Mouse (Mus musculus): ENCODE data around the gene Scnn1a. TPM values are rescaled to one million over a fixed set of nuclear protein-coding genes. Genes with fewer than 3 reads are reported as not detected.
"Not testable (repeated sequence)": the region's sequence is repeated elsewhere in the genome, so short reads cannot be mapped to it uniquely, and the experiment has no call there.

Gene Scnn1a
- polyA plus RNA-seq, 1 experiment from 2014 or later = 0.98 TPM

GRCm38 (mm10) chr6:125292256-125292655 is 28.2 kb upstream of the Scnn1a start:
- DNase-seq (ENCODE audit: low spot score) = no peak
- Histone ChIP-seq H3K4me3 (no peak overlapping the region), H3K27ac (no peak overlapping the region), H3K4me1 (no peaks in the 10 kb centered on the region), H3K36me3 (no peaks in the 10 kb centered on the region), H3K27me3 (ENCODE audit: insufficient read depth, poor library complexity, severe bottlenecking) (0 out of 2 replicates have a peak, but pooled peaks cover 9% of the 10 kb centered on the region), H3K9me3 (no peaks in the 10 kb centered on the region)
- 89% methylated on average over 7 of the region's 7 CpGs for WGBS

DNA sequence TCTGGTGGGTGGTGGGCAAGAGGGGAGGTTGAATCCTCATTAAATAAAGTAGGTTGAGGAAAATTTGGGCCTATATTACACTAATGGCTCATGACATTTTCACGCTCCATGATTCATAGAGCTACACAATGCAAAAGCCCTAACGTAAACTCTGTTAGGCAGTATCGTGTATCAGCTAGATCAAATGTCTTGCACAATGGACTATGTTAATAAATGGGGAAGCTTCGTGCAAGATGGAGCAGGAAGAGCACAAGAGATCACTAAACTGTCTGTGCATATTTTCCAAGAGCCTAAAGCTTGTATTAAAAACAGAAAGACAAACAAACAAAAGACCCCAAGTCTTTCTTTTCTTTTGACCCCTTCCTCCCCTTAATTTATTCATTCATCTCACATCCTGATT is 26.4 kb upstream of the Scnn1a start:
- no peak overlapping the region for H3K4me3 ChIP-seq
- no peaks in the 10 kb centered on the region for H3K9me3 ChIP-seq
- H3K27ac ChIP-seq = no peak overlapping the region
- no peak for DNase-seq (ENCODE audit: low spot score)
- WGBS = 87% methylated on average over 4 of the region's 4 CpGs
- H3K36me3 ChIP-seq = no peaks in the 10 kb centered on the region
- H3K4me1 ChIP-seq = no peaks in the 10 kb centered on the region
- H3K27me3 ChIP-seq (ENCODE audit: insufficient read depth, poor library complexity, severe bottlenecking) = 0 out of 2 replicates have a peak, but pooled peaks cover 8% of the 10 kb centered on the region

DNA sequence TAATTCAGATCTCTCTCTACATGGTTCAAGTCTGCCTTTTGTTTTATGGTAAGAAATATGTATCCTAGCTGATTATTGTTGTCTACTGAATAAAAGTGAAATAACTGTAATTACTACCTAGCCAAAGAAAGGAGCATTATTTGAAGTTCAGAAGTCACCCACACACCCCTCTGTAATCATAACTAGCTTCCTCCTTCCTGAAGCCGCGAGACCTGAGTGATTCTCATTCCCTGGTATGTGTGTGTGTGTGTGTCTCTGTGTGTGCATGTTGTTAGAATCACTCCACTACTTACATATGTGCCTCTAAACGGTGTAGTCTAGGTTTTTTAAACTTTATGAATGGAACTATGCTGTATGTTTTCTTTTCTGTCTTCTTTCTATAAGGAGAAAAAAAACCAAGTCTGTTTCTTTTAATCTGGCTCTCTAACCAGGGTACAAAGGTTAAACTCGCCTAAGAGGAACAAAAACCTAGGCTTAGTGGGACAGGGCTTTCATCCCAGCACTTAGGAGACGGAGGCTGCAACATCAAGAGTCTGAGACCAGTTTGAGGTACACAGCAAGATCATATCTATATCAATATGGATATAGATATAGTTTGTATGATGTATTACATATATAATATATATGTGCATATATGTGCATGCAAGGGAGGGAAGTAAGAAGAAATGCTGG is 23.2 kb upstream of the Scnn1a start:
- WGBS = 71% methylated on average over 5 of the region's 5 CpGs

GRCm38 (mm10) chr6:125300982-125301381 is 19.5 kb upstream of the Scnn1a start:
- H3K4me3 ChIP-seq = no peak overlapping the region
- H3K27me3 ChIP-seq (ENCODE audit: insufficient read depth, poor library complexity, severe bottlenecking) = 0 out of 2 replicates have a peak, but pooled peaks cover under 1% of the 10 kb centered on the region
- WGBS = 71% methylated on average over 1 of the region's 1 CpGs
- H3K27ac ChIP-seq = no peak overlapping the region
- H3K36me3 ChIP-seq = peaks cover under 1% of the 10 kb centered on the region
- H3K4me1 ChIP-seq = no peaks in the 10 kb centered on the region
- DNase-seq (ENCODE audit: low spot score) = no peak
- H3K9me3 ChIP-seq = no peaks in the 10 kb centered on the region

More for the DNA sequence above, 23.2 kb upstream of the Scnn1a start:
- H3K36me3 ChIP-seq = no peaks in the 10 kb centered on the region
- H3K4me3 ChIP-seq = no peak overlapping the region
- 0 out of 2 replicates have a peak, but pooled peaks cover 6% of the 10 kb centered on the region for H3K27me3 ChIP-seq (ENCODE audit: insufficient read depth, poor library complexity, severe bottlenecking)
- DNase-seq (ENCODE audit: low spot score) = peak; percentile 22
- H3K27ac ChIP-seq = no peak overlapping the region
- no peaks in the 10 kb centered on the region for H3K4me1 ChIP-seq
- no peaks in the 10 kb centered on the region for H3K9me3 ChIP-seq

GRCm38 (mm10) chr6:125302231-125302982 is 18.1 kb upstream of the Scnn1a start:
- WGBS = 86% methylated on average over 24 of the region's 24 CpGs
- Histone ChIP-seq H3K27ac (no peak overlapping the region), H3K36me3 (peaks cover 15% of the 10 kb centered on the region), H3K4me1 (no peaks in the 10 kb centered on the region), H3K9me3 (no peaks in the 10 kb centered on the region), H3K27me3 (ENCODE audit: insufficient read depth, poor library complexity, severe bottlenecking) (no peaks in the 10 kb centered on the region), H3K4me3 (no peak overlapping the region)
- no peak for DNase-seq (ENCODE audit: low spot score)

DNA sequence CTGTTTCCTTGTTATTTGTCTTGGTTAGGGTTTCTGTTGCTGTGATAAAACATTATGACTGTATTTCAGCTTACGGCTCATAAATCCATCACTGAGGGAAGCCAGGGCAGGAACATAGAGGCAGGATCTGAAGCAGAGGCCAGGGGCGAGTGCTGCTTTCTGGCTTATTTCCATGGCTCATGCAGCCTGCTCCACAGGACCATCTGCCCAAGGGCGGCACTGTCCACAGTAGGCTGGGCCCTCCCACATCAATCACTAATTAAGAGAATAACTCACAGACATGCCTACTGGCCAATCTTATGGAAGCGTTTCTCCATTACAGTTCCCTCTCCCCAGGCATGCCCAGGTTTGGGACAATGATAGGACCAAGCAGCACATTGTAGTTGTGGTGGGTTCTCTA is 17.2 kb upstream of the Scnn1a start:
- H3K36me3 ChIP-seq = peaks cover 23% of the 10 kb centered on the region
- DNase-seq (ENCODE audit: low spot score) = no peak
- WGBS = 83% methylated on average over 4 of the region's 4 CpGs
- H3K4me3 ChIP-seq = no peak overlapping the region
- no peaks in the 10 kb centered on the region for H3K4me1 ChIP-seq
- H3K9me3 ChIP-seq = no peaks in the 10 kb centered on the region
- no peaks in the 10 kb centered on the region for H3K27me3 ChIP-seq (ENCODE audit: insufficient read depth, poor library complexity, severe bottlenecking)
- no peak overlapping the region for H3K27ac ChIP-seq

DNA sequence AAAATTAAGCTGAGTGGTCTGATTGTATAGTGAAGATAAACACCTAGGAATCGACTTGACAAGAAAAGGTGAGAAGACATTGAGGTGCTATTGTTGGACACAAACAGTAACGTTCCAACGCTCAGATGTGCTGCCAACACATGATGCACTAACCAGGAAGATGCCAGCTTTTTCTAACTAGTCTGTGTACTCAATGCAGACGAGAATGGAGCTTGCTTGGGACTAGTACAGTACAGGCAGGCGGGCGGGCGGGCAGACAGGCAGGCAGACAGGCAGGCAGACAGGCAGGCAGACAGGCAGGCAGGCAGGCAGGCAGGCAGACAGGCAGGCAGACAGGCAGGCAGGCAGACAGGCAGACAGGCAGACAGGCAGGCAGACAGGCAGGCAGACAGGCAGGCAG is 16.1 kb upstream of the Scnn1a start:
- H3K9me3 ChIP-seq; H3K4me1 ChIP-seq; H3K27me3 ChIP-seq (ENCODE audit: insufficient read depth, poor library complexity, severe bottlenecking); DNase-seq (ENCODE audit: low spot score); H3K27ac ChIP-seq; H3K4me3 ChIP-seq: not testable (repeated sequence)
- peaks cover 33% of the 10 kb centered on the region for H3K36me3 ChIP-seq
- WGBS = 84% methylated on average over 7 of the region's 7 CpGs

DNA sequence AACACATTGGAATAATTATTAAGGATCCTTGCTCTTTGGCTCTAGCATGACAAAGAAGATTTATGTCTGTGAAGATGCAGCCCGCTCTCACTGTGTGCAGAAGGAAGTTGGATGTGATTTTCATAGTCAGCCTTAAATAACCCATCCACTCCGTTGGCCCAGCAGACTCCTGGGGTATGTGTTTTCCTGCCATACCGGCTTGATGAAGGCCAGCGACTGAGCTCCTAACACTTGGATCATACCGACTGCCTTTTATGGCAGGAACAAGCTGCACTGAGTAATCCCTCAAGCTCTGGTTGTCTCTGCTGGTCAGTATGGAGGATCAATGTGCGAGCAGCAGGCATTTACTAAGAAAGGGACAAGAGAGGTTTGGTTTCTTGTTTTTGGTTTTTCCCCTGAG is 15.0 kb upstream of the Scnn1a start:
- DNase-seq (ENCODE audit: low spot score) = no peak
- Histone ChIP-seq H3K27me3 (ENCODE audit: insufficient read depth, poor library complexity, severe bottlenecking) (no peaks in the 10 kb centered on the region), H3K4me1 (peaks cover 14% of the 10 kb centered on the region), H3K9me3 (no peaks in the 10 kb centered on the region), H3K4me3 (no peak overlapping the region), H3K36me3 (peaks cover 39% of the 10 kb centered on the region), H3K27ac (no peak overlapping the region)
- WGBS = 85% methylated on average over 6 of the region's 6 CpGs

- 87% methylated on average over 5 of the region's 5 CpGs for WGBS
- Histone ChIP-seq H3K27ac (peak overlapping the region; percentile 22; the same call in 1 of the 2 replicates), H3K4me3 (no peak overlapping the region), H3K27me3 (ENCODE audit: insufficient read depth, poor library complexity, severe bottlenecking) (no peaks in the 10 kb centered on the region), H3K4me1 (peaks cover 18% of the 10 kb centered on the region), H3K36me3 (peaks cover 50% of the 10 kb centered on the region), H3K9me3 (no peaks in the 10 kb centered on the region)
- no peak for DNase-seq (ENCODE audit: low spot score)
Measured at GRCm38 (mm10) chr6:125307091-125307490, 13.4 kb upstream of the Scnn1a start.

- Histone ChIP-seq H3K9me3 (no peaks in the 10 kb centered on the region), H3K4me1 (peaks cover 36% of the 10 kb centered on the region), H3K27me3 (ENCODE audit: insufficient read depth, poor library complexity, severe bottlenecking) (no peaks in the 10 kb centered on the region), H3K36me3 (peaks cover 52% of the 10 kb centered on the region), H3K27ac (peak overlapping the region; percentile 62; the same call in 1 of the 2 replicates), H3K4me3 (peak overlapping the region; percentile 32; the same call in 1 of the 2 replicates)
- 11% methylated on average over 13 of the region's 13 CpGs for WGBS
- no peak for DNase-seq (ENCODE audit: low spot score)
Measured at GRCm38 (mm10) chr6:125308921-125309320, 11.5 kb upstream of the Scnn1a start.

DNA sequence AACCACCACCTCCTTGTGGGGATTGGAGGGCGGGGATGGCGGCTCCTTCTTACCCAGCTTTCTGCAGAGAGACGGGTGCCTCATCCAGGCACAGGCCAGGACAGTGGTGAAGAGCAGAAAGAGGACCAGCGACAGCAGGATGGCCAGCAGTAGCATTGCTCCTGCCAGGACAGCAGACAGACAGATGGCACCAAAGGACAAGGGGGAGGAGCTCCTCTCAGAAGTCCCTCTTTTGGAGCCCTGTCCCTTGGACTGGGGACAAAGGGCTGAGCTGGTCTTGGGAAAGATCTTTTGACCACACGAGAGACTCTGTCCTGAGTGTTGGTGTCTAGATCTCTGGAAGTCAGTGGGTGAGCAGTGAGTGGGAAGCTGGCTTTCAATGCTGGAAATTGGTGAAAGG is 11.1 kb upstream of the Scnn1a start:
- H3K36me3 ChIP-seq = peaks cover 52% of the 10 kb centered on the region
- no peaks in the 10 kb centered on the region for H3K27me3 ChIP-seq (ENCODE audit: insufficient read depth, poor library complexity, severe bottlenecking)
- 32% methylated on average over 5 of the region's 5 CpGs for WGBS
- H3K4me1 ChIP-seq = peaks cover 41% of the 10 kb centered on the region
- no peak for DNase-seq (ENCODE audit: low spot score)
- H3K27ac ChIP-seq = peak overlapping the region; percentile 62; the same call in 1 of the 2 replicates
- 0 out of 2 replicates have a peak overlapping the region, but pooled peaks have one; percentile 3 for H3K4me3 ChIP-seq
- no peaks in the 10 kb centered on the region for H3K9me3 ChIP-seq

- H3K27me3 ChIP-seq (ENCODE audit: insufficient read depth, poor library complexity, severe bottlenecking) = peaks cover 11% of the 10 kb centered on the region; the same call in 1 of the 2 replicates
- peaks cover 43% of the 10 kb centered on the region for H3K4me1 ChIP-seq
- H3K4me3 ChIP-seq = peak overlapping the region; percentile 78
- 77% methylated on average over 9 of the region's 9 CpGs for WGBS
- no peak for DNase-seq (ENCODE audit: low spot score)
- peak overlapping the region; percentile 98; the same call in 1 of the 2 replicates for H3K27ac ChIP-seq
- no peaks in the 10 kb centered on the region for H3K9me3 ChIP-seq
- H3K36me3 ChIP-seq = peaks cover 40% of the 10 kb centered on the region
Measured at GRCm38 (mm10) chr6:125312171-125312570, 8.3 kb upstream of the Scnn1a start.

All from heart, embryonic 10.5 days (tissue).